ENCODE assay signal across 8 mouse cellular contexts in genomic region chr3:159724340-159725119, GRCm38 (mm10).
A peak's percentile ranks its signal among the peaks of the same experiment; 100 is the strongest.
DNase-seq lines count a peak whose midpoint lies in the region; ATAC-seq and TF ChIP-seq lines count a peak whose summit lies in the region.

No protein-coding gene starts in this region.

- no peak for TF ChIP-seq POLR2A in limb, embryonic 14.5 days (IDR thresholded peaks at IDR 0.05; ENCODE audit: borderline replicate concordance, extremely low read depth, insufficient read depth, insufficient read length)

- H3K9ac ChIP-seq in liver, embryonic 14.5 days (replicated peaks), result no peak overlapping the region
- no peak overlapping the region for H3K9ac ChIP-seq in liver, embryonic 12.5 days
- H3K9ac ChIP-seq in limb, embryonic 14.5 days (ENCODE audit: low read depth, low read length, severe bottlenecking), result no peak overlapping the region
- H3K9ac ChIP-seq in stomach, embryonic 15.5 days, result no peak overlapping the region

- ATAC-seq in liver, embryonic 14.5 days (ENCODE audit: insufficient read depth), result no peak
- no peak for ATAC-seq in liver, embryonic 12.5 days
- no peak; the same call in 1 of the 2 replicates for ATAC-seq in limb, embryonic 14.5 days (ENCODE audit: low FRiP score, low read depth)
- ATAC-seq in stomach, embryonic 15.5 days (ENCODE audit: insufficient read depth, low FRiP score, low read depth), result peak; percentile 82; the same call in 1 of the 2 replicates
- ATAC-seq in cerebellum, adult (ENCODE audit: insufficient number of reproducible peaks, low FRiP score, low TSS enrichment), result no peak

- H3K36me3 ChIP-seq in liver, embryonic 14.5 days (replicated peaks; ENCODE audit: control insufficient read depth, insufficient read depth, low read depth), result no peaks in the 10 kb centered on the region
- H3K36me3 ChIP-seq in liver, embryonic 12.5 days, result no peaks in the 10 kb centered on the region
- no peaks in the 10 kb centered on the region for H3K36me3 ChIP-seq in limb, embryonic 14.5 days (ENCODE audit: control insufficient read depth, insufficient read depth, low read length)
- H3K36me3 ChIP-seq in stomach, embryonic 15.5 days, result no peaks in the 10 kb centered on the region

- no peaks in the 10 kb centered on the region for H3K4me1 ChIP-seq in liver, embryonic 14.5 days (replicated peaks; ENCODE audit: control insufficient read depth in 2 of 2, insufficient read depth in 2 of 2, low read length in 1 of 2)
- H3K4me1 ChIP-seq in liver, embryonic 12.5 days, result no peaks in the 10 kb centered on the region
- no peaks in the 10 kb centered on the region for H3K4me1 ChIP-seq in limb, embryonic 14.5 days (ENCODE audit: control insufficient read depth, insufficient read depth, low read length)
- no peaks in the 10 kb centered on the region for H3K4me1 ChIP-seq in stomach, embryonic 15.5 days

- peak; percentile 44; the same call in 1 of the 2 replicates for TF ChIP-seq CTCF in liver, embryonic 14.5 days (IDR thresholded peaks at IDR 0.05; ENCODE audit: low read depth)

- no peak for TF ChIP-seq EP300 in liver, embryonic 14.5 days (IDR thresholded peaks at IDR 0.05; ENCODE audit: low read depth)

- no peak overlapping the region for H3K27ac ChIP-seq in liver, embryonic 14.5 days
- no peak overlapping the region for H3K27ac ChIP-seq in liver, embryonic 12.5 days
- H3K27ac ChIP-seq in limb, embryonic 14.5 days (replicated peaks; ENCODE audit: low read depth, low read length), result no peak overlapping the region
- H3K27ac ChIP-seq in stomach, embryonic 15.5 days, result no peak overlapping the region

- 17% methylated on average over 2 of the region's 2 CpGs for WGBS in liver, embryonic 14.5 days (ENCODE audit: insufficient replicate concordance)
- 14% methylated on average over 2 of the region's 2 CpGs for WGBS in liver, embryonic 12.5 days (ENCODE audit: insufficient replicate concordance)
- WGBS in limb, embryonic 14.5 days, result 36% methylated on average over 2 of the region's 2 CpGs
- WGBS in stomach, embryonic 15.5 days, result 23% methylated on average over 2 of the region's 2 CpGs

- intact Hi-C loops in heart, postnatal 10 days (cut with DNase I), result no loop called here

- DNase-seq in liver, embryonic 14.5 days (ENCODE audit: low read depth in 3 of 3, low spot score in 3 of 3), result peak in 1 of 3 experiments; percentile 4
- peak; percentile 34 for DNase-seq in R1 (ENCODE audit: low read depth, low spot score)
- DNase-seq in heart, postnatal 10 days, result peak; percentile 23 to 41
- peak; percentile 58 for DNase-seq in limb, embryonic 14.5 days (ENCODE audit: low spot score)
- no peak for DNase-seq in cerebellum, adult 9-10 months

- no peaks in the 10 kb centered on the region for H3K9me3 ChIP-seq in liver, embryonic 14.5 days (ENCODE audit: control insufficient read depth, low read length)
- H3K9me3 ChIP-seq in liver, embryonic 12.5 days (replicated peaks), result no peaks in the 10 kb centered on the region
- H3K9me3 ChIP-seq in limb, embryonic 14.5 days (ENCODE audit: control insufficient read depth, low read length), result no peaks in the 10 kb centered on the region
- H3K9me3 ChIP-seq in stomach, embryonic 15.5 days, result no peaks in the 10 kb centered on the region

- no peak overlapping the region for H3K4me3 ChIP-seq in liver, embryonic 14.5 days (ENCODE audit: insufficient read depth in 1 of 2, low read depth in 2 of 2, low read length in 2 of 2)
- H3K4me3 ChIP-seq in liver, embryonic 12.5 days, result no peak overlapping the region
- H3K4me3 ChIP-seq in limb, embryonic 14.5 days (replicated peaks; ENCODE audit: low read length), result no peak overlapping the region
- no peak overlapping the region for H3K4me3 ChIP-seq in stomach, embryonic 15.5 days (replicated peaks)

- H3K27me3 ChIP-seq in liver, embryonic 14.5 days (ENCODE audit: control insufficient read depth, insufficient read depth, low read length), result no peaks in the 10 kb centered on the region
- no peaks in the 10 kb centered on the region for H3K27me3 ChIP-seq in liver, embryonic 12.5 days (replicated peaks)
- no peaks in the 10 kb centered on the region for H3K27me3 ChIP-seq in limb, embryonic 14.5 days (ENCODE audit: control insufficient read depth, insufficient read depth, low read length)
- H3K27me3 ChIP-seq in stomach, embryonic 15.5 days (replicated peaks), result no peaks in the 10 kb centered on the region

- H3K4me2 ChIP-seq in liver, embryonic 14.5 days (ENCODE audit: low read depth), result no peak overlapping the region
- no peak overlapping the region for H3K4me2 ChIP-seq in liver, embryonic 12.5 days
- H3K4me2 ChIP-seq in limb, embryonic 14.5 days (replicated peaks; ENCODE audit: low read depth, low read length, severe bottlenecking), result no peak overlapping the region
- no peak overlapping the region for H3K4me2 ChIP-seq in stomach, embryonic 15.5 days
